Mouse (Mus musculus) cerebellum, adult 18-20 months (tissue): ENCODE results near the gene Camk1g.

Source experiments
- DNase-seq, 2 experiments: peaks; one replicate each; pipeline ENCODE4 v3.0.0; 2021

Camk1g gene

GRCm38 (mm10) chr1:193299995-193300394, 70.1 kb downstream of the Camk1g start:
- DNase-seq: no peak

- DNase-seq: no peak
Measured at GRCm38 (mm10) chr1:193298141-193298765, 71.8 kb downstream of the Camk1g start.
